Mouse (Mus musculus) testis, postnatal 14 days (tissue): Measurements from ENCODE around the gene Myrip.

Source experiments
- DNase-seq: peaks from one replicate; pipeline ENCODE4 v3.0.0; 2021; ENCODE audit warnings: low spot score

Gene Myrip

GRCm38 (mm10) chr9:120455768-120456655, 154.7 kb downstream of the Myrip start:
- peak; percentile 62 for DNase-seq

GRCm38 (mm10) chr9:120470431-120470830, 169.1 kb downstream of the Myrip start:
- no peak for DNase-seq

GRCm38 (mm10) chr9:120481644-120482043, 180.3 kb downstream of the Myrip start:
- DNase-seq = no peak

GRCm38 (mm10) chr9:120482382-120482781, 181.1 kb downstream of the Myrip start:
- no peak for DNase-seq

- no peak for DNase-seq
These were observed 181.8 kb downstream of the Myrip start for GRCm38 (mm10) chr9:120483101-120483500.

GRCm38 (mm10) chr9:120487076-120487475, 185.8 kb downstream of the Myrip start:
- no peak for DNase-seq

- no peak for DNase-seq
These were observed 190.2 kb downstream of the Myrip start for GRCm38 (mm10) chr9:120491509-120491908.

- no peak for DNase-seq
These were observed 190.7 kb downstream of the Myrip start, which contains the start of gene Eif1b for GRCm38 (mm10) chr9:120492010-120492399. Gene Eif1b (plus strand): TSS chr9:120492232.

- DNase-seq = peak; percentile 87
These were observed 191.4 kb downstream of the Myrip start for GRCm38 (mm10) chr9:120492400-120493351.

GRCm38 (mm10) chr9:120493781-120494180, 192.5 kb downstream of the Myrip start:
- no peak for DNase-seq

- no peak for DNase-seq
These were observed 195.4 kb downstream of the Myrip start for GRCm38 (mm10) chr9:120496691-120497090.

- no peak for DNase-seq
These were observed 196.7 kb downstream of the Myrip start for GRCm38 (mm10) chr9:120497983-120498382.

GRCm38 (mm10) chr9:120501191-120501902, 200.0 kb downstream of the Myrip start:
- DNase-seq = no peak

- DNase-seq = peak; percentile 53
These were observed 200.7 kb downstream of the Myrip start for GRCm38 (mm10) chr9:120502013-120502412.

GRCm38 (mm10) chr9:120504423-120504822, 203.1 kb downstream of the Myrip start:
- DNase-seq = no peak

- no peak for DNase-seq
These were observed 210.5 kb downstream of the Myrip start for GRCm38 (mm10) chr9:120511781-120512180.

- DNase-seq = no peak
These were observed 215.4 kb downstream of the Myrip start for GRCm38 (mm10) chr9:120516720-120517119.

- DNase-seq = no peak
These were observed 217.6 kb downstream of the Myrip start for GRCm38 (mm10) chr9:120518946-120519345.

GRCm38 (mm10) chr9:120519469-120520125, 218.3 kb downstream of the Myrip start:
- no peak for DNase-seq

GRCm38 (mm10) chr9:120521161-120521560, 219.8 kb downstream of the Myrip start:
- no peak for DNase-seq
